Mouse (Mus musculus) gastrocnemius, postnatal 4 days (tissue): ENCODE data around the gene Hnrnpul2. TPM values are rescaled to one million over a fixed set of nuclear protein-coding genes. Genes with fewer than 3 reads are reported as not detected.
A peak's percentile ranks its signal among the peaks of the same experiment; 100 is the strongest.
"Not testable (repeated sequence)": the region's sequence is repeated elsewhere in the genome, so short reads cannot be mapped to it uniquely, and the experiment has no call there.

ENCODE experiments used
- DNase-seq, 2 experiments: peaks; one replicate each; pipeline ENCODE4 v3.0.0; 2021 to 2022; ENCODE audit warnings: low spot score in 2 of 2, mixed read lengths in 2 of 2
- total RNA-seq, 2 experiments: library from RNA; stranded (reverse); gene quantifications; 2 replicates each; pipeline ENCODE4 v1.2.3; 2021

Hnrnpul2 gene
- total RNA-seq, 2 experiments from 2014 or later: 61.3 to 71.0 TPM

DNA sequence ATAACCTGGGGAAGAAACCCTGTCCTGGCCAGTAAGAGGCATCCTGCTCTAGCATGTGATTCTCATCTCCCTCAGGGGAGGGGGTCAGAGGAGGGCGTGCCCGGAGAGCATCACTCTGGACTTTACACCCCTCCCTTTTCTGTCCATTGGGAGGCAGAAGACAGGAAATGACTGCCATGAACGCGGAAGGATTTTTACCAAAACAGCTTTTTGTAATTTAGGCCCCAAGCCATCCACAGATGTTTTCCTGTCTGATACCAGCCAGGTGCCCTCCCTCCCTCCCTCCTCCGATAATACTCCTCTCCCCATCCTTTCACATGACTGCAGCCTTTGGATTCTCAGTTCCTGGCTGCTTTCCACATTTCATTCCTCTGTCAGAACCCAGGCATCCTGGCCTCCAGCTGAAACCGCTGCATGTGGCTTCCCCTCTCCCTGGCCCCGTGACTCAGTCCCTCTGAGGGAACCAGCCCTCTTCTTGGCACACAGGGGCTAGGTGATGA, 30.6 kb downstream of the Hnrnpul2 start, which contains the start of gene Lrrn4cl:
Lrrn4cl (plus strand) TSS at position 367 of the 500 bp plus-strand sequence.
- peak; percentile 45 to 66 for DNase-seq

DNA sequence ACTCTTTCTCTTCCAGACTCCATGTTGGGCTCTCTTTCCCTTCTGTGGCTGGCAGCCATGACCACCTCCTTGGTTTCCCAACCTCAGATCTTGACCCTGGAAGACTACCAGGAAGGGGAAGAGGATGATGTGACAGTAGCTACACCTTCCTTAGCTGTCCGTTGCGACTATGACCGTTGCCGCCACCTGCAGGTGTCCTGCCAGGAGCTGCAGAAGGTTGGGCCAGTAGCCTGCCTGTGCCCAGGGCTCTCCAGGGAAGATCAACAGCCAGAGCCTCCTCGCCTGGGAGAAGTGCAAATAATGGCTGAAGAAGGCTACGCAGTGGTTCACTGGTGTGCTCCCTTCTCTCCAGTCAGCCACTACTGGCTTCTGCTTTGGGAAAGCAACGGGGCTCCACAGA, 31.8 kb downstream of the Hnrnpul2 start:
- no peak for DNase-seq

DNA sequence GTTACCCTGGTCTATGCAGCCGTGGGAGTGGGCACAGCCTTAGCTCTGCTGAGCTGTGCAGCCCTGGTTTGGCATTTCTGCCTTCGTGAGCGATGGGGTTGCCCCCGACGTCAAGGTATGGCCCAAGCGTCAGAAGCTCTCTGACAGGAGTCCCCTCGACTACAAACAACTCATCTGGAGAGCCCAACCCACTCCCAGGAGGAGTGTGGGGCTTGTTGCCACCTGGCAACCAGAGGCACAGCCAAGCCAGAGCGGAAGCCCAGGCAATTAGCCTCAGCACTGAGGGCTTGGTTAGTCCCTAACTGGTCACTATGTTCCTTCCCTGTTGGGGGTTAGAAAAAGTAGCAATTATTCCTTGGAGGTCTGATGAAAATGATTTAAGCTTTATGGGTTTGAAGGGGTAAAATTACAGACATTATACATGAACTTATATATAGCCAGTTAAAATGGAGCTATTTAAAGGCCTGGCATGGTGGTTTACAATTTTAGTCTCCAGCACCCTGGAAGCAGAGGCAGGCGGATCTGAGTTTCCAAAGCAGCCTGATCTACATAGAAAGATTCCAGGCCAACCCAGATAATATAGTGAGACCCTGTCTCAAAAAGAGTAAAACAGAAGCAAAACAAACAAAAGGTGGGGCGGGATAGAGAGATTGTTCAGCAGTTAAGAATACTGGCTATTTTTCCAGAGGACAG, 32.6 kb downstream of the Hnrnpul2 start:
- no peak for DNase-seq

DNA sequence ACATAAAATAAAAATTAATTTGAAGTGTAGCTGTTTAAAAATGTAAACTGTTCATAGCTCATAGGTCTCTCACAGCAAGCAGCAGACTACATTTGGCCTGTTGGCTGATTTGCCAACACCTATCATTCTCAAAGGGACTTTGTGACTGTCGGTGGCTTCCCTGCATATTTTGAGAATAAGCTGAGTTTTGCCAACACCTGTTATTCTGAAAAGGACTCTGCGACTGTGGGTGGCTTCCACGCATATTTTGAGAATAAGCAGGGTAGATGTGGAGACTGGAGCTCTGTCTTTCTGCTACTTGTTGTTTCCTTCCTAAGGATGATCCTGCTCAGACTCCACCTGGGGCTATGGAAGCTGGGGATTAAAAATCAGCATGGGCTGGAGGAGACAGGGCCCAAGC, 33.3 kb downstream of the Hnrnpul2 start:
- DNase-seq: no peak

DNA sequence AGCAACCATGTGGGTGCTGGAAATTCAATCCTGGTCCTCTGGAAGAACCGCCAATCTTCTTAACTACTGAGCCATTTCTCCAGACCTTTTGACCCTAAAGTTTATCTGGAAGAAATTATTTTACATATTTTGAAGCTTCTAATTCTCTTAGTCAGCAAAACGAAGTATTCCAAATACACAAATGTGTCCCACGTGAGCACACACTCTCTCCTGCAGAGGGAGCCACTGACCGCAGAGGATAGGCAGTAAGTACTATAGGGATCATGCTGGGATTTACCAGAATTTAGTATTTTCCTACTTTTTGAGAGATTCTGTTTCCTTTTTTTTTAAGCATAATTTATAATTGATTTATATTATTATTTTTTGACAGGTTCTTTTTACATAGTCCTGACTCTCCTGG, 37.9 kb downstream of the Hnrnpul2 start:
- DNase-seq: peak in 1 of 2 experiments; percentile 55

DNA sequence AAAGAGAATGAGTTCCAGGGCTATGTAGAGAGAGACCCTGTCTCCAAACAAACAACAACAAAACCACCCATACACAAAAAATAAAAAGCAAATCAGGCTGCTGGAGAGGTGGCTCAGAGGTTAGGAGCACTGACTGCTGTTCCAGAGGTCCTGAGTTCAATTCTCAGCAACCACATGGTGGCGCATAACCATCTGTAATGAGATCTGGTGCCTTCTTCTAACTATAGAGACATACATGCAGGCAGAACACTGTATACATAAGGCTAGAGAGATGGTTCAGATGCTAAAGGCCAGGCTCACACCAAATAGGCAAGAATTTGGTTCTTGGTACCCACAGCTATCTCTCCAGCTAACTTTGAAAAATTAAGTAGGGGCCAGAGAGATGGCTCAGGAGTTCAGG, 39.2 kb downstream of the Hnrnpul2 start:
- DNase-seq: no peak

DNA sequence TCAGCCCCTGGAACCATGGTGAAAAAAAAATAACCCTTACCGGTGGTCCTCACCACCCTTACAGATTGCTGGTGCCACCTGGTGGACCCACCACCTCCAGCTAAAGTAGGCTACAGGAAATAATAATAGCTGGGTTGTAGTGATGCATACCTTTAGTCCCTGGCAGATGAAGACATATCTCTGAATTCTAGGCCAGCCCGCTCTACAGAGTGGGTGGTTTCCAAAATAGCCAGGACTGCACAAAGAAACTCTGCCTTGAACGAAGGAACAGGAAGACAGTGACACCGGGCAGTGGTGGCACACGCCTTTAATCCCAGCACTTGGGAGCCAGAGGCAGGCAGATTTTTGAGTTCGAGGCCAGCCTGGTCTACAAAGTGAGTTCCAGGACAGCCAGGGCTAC, 44.5 kb downstream of the Hnrnpul2 start:
- DNase-seq: no peak

DNA sequence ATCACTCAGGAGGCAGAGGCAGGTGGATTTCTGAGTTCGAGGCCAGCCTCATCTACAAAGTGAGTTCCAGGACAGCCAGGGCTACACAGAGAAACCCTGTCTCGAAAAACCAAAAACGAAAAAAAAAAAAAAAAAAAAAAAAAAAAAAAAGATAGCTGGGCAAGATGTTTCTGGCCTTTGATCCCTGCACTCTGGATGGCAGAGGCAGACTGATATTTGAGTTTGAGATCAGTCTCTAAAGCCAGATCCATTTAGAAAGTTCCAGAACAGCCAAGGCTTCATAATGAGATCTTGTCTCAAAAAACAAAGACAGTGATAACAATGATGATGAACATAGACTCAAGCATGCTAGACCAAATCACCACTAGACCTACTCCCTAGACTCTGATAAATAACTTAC, 50.6 kb downstream of the Hnrnpul2 start:
- not testable (repeated sequence) for DNase-seq

DNA sequence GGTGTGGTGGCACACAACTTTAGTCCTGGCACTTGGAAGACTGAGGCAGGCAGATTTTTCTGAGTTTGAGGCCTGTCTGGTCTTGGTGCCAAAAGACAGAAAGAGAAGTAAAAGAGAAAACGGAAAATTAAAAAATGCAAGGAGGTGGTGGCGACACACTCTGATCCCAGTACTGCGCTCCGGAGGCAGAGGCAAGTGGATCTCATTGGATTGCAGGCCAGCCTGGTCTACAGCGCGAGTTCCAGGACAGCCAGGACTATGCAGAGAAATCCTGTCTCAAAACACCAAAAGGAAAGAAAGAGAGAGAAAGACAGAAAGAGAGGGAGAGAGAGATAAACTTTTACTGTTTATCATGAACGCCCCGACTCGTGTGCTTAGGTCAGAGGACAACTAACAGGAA, 51.0 kb downstream of the Hnrnpul2 start:
- DNase-seq: no peak

DNA sequence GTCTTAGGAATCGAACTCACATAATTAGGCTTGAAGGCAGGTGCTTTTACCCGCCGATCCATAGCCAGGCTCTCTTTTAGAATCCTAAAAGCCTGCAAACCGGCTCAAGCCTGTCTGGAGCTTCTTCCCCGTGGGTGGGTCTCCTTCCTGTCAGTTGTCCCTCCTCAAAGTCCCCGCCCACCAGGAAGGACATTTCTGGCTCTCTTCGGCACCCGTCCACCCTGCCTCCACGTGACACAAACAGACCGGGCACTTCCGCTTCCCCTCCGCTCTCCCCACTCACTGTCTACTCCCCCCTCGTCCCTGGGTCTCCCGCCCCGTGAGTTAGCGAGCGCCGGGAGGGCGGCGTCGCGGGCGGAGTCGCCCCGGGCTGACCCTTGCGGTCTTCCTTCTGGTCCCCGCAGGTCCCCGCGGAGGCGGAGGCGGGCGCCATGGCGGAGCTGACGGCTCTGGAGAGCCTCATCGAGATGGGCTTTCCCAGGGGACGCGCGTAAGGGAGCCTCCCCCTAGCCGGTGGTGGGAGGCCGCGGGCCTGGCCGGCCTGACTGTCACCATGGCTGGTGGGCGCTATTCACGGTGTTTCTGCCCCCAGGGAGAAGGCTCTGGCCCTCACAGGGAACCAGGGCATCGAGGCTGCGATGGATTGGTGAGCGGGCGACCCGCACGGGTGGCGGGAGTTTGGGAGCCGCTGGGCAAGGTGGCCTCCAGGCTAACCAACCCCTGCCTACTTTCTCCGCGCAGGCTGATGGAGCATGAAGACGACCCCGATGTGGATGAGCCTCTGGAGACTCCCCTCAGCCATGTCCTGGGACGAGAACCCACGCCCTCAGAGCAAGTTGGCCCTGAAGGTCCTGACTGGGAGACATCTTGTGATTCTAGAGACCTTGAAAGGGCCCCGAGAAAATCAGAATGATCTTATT, 51.7 kb downstream of the Hnrnpul2 start, which contains the start of gene Ubxn1:
Ubxn1 (plus strand) TSS at position 230 of the 920 bp plus-strand sequence.
- DNase-seq: peak; percentile 86 to 95

DNA sequence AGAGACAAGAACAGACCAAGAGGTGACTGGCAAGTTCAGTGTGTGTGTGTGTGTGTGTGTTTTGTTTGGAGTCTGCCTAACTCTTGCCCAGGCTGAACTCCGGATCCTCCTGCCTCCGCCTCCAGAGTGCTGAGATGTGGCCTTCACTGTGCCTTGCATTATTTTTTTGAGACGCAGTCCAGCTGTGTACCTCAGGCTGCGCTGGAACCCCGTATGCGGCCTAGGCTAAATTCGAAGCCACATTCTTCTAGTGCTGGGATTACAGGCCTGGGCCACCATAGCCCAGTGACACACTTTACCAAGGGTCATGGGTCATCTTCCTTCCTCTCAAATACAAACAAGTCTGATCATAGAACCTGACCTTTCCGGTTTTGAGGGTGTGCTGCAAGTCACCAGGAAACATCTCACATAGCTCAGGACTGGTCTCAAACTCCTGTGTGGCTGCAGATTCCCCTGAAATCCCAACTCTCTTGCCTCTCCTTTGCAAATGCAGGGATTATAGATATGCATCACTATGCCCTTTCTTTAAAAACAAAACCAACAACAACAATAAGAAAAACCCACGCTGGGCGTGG, 52.5 kb downstream of the Hnrnpul2 start:
- no peak for DNase-seq

DNA sequence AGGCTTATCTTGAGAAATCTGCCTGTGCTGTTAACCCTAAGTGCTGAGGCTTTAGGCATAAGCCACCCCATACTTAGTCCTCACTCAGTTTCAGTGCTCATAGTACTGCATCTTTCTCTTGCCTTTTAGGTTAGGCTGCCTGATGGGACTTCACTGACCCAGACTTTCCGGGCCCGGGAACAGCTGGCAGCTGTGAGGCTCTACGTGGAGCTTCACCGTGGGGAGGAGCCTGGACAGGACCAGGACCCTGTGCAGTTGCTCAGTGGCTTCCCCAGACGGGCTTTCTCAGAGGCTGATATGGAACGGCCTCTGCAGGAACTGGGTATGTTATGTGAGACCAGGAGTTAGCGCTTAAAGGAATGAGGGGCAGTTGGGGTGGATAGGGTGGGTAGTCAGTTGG, 55.2 kb downstream of the Hnrnpul2 start:
- DNase-seq: no peak

DNA sequence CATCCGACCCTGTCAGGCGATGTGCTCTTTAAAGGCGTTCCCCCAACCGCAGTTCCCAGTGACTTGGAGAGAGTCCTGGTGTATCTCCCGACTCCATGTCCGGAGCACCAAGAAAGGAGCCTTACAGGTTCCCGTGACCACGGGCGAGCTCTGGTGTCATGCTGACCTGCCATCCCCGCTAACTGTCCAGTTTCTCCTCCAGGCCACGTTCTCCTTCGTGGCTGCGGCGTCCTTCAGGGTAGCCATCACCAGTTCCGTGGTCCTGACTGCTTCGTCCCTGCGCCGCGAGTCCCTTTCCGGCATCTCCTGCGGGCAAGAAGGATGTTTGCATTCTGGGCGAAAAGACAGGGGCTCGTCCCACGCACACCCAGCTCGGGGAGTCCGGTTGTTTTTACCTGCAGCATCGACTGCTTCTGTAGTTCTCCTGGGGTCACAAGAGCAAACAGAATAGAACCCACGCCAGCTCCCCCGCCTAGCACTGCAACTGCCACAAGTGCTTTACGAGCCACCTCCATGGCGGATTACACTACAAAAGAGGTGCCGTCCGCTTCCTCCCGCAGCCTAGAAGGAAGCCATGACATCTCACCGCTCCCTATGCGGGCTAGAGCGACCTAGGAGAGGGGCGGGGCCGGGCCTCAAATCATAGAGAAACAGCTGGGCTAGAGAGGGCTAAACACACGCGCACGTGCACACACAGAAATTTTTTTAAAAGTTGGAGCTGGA, 60.7 kb downstream of the Hnrnpul2 start, which contains the start of gene Uqcc3:
Uqcc3 (minus strand) TSS at position 613 of the 723 bp plus-strand sequence.
- peak; percentile 80 to 89 for DNase-seq

DNA sequence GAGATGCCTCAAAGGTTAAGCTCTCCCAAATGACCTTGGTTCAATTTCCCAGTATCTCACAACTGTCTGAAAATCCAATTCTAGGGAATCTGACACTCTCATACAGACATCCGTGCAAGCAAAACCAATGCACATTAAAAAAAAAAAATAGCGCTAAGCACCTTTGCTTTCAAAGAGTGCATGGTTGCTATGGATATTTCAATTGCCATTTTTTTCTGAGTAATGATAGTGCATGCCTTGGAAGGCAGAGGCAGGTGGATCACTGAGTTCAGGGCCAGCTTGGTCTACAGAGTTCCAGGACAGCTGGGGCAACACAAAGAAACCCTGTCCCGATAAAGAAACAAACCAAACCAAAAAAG, 61.2 kb downstream of the Hnrnpul2 start:
- no peak for DNase-seq

DNA sequence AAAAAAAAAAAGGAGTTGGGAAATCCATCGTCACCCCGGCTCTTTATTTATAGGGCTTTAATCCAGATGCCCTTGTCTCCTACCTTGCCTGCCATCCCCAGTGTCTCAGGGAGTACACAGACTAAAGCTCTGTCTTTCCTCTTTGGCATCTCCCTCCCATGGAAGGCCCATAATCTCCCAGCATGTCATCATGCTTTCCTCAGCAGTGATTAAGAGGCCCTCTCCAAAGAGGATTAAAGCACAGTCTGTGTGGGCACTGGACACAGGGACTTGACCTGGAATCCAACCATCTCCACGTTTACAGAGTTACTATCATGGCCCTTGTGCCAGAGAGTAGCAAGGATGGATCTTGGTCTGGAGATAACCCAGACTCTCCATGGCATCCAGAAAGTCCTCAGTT, 63.8 kb downstream of the Hnrnpul2 start, which contains the start of the genes Lbhd1 and Gm49403:
Lbhd1 (plus strand) TSS at position 117 of the 400 bp plus-strand sequence.
Gm49403 (plus strand) TSS at position 315 of the 400 bp plus-strand sequence.
- no peak for DNase-seq

Other genes with a start within 250 kb of the Hnrnpul2 start
- not detected for gene Slc22a8, start 228.8 kb upstream of the Hnrnpul2 start, total RNA-seq
- not detected for gene Slc22a6, start 202.0 kb upstream of the Hnrnpul2 start, total RNA-seq
- under 1 TPM; 0.05 to 0.10 TPM for gene Chrm1, start 156.2 kb upstream of the Hnrnpul2 start, total RNA-seq
- gene Slc3a2, start 96.6 kb upstream of the Hnrnpul2 start, total RNA-seq: 10 to 100 TPM; 42.4 to 43.8 TPM
- 10 to 100 TPM; 34.5 to 35.1 TPM for gene Wdr74, start 84.2 kb upstream of the Hnrnpul2 start, total RNA-seq
- 1 to 10 TPM in 1 of 2 experiments, not detected in 1; 2.5 TPM for gene 1700092M07Rik, start 79.3 kb upstream of the Hnrnpul2 start, total RNA-seq
- 10 to 100 TPM; 59.1 to 60.5 TPM for gene Stx5a, start 78.6 kb upstream of the Hnrnpul2 start, total RNA-seq
- gene Nxf1, start 62.9 kb upstream of the Hnrnpul2 start, total RNA-seq: 10 to 100 TPM; 70.4 to 80.5 TPM
- 10 to 100 TPM; 71.4 to 85.6 TPM for gene Tmem223, start 49.0 kb upstream of the Hnrnpul2 start, total RNA-seq
- 10 to 100 TPM; 19.3 to 21.9 TPM for gene Tmem179b, start 45.5 kb upstream of the Hnrnpul2 start, total RNA-seq
- 10 to 100 TPM; 15.5 to 16.9 TPM for gene Taf6l, start 33.6 kb upstream of the Hnrnpul2 start, total RNA-seq
- 10 to 100 TPM; 61.0 to 65.4 TPM for gene Polr2g, start 21.4 kb upstream of the Hnrnpul2 start, total RNA-seq
- gene Zbtb3, start 17.5 kb upstream of the Hnrnpul2 start, total RNA-seq: 1 to 10 TPM; 1.4 to 1.5 TPM
- gene Ttc9c, start 677 bp upstream of the Hnrnpul2 start, total RNA-seq: 10 to 100 TPM; 19.9 to 22.9 TPM
- under 1 TPM in 1 of 2 experiments, not detected in 1; 0.67 TPM for gene AC129217.1, start 9.8 kb downstream of the Hnrnpul2 start, total RNA-seq
- gene Bscl2, start 17.5 kb downstream of the Hnrnpul2 start, total RNA-seq: 10 to 100 TPM; 22.1 to 24.2 TPM
- gene Gng3, start 19.2 kb downstream of the Hnrnpul2 start, total RNA-seq: under 1 TPM; 0.17 to 0.26 TPM
- gene Lrrn4cl, start 30.8 kb downstream of the Hnrnpul2 start, total RNA-seq: 10 to 100 TPM; 18.7 to 22.9 TPM
- 100 to 1,000 TPM; 149 to 158 TPM for gene Ubxn1, start 51.5 kb downstream of the Hnrnpul2 start, total RNA-seq
- 10 to 100 TPM; 48.1 to 49.3 TPM for gene Uqcc3, start 60.9 kb downstream of the Hnrnpul2 start, total RNA-seq
- 10 to 100 TPM in 1 of 2 experiments, 1 to 10 TPM in 1; 2.4 to 11.4 TPM for gene Lbhd1, start 63.7 kb downstream of the Hnrnpul2 start, total RNA-seq
- gene Gm49403, start 63.9 kb downstream of the Hnrnpul2 start, total RNA-seq: not detected
- 10 to 100 TPM; 30.0 to 30.9 TPM for gene 1810009A15Rik, start 68.8 kb downstream of the Hnrnpul2 start, total RNA-seq
- 1 to 10 TPM; 1.5 to 2.9 TPM for gene Gm49416, start 68.9 kb downstream of the Hnrnpul2 start, total RNA-seq
- 10 to 100 TPM; 19.0 to 20.1 TPM for gene Ints5, start 73.0 kb downstream of the Hnrnpul2 start, total RNA-seq
- gene Ganab, start 78.1 kb downstream of the Hnrnpul2 start, total RNA-seq: 10 to 100 TPM; 74.2 to 77.0 TPM
- gene B3gat3, start 100.4 kb downstream of the Hnrnpul2 start, total RNA-seq: 10 to 100 TPM; 29.6 to 31.6 TPM
- 1 to 10 TPM; 4.4 to 4.9 TPM for gene Rom1, start 109.3 kb downstream of the Hnrnpul2 start, total RNA-seq
- gene Eml3, start 109.5 kb downstream of the Hnrnpul2 start, total RNA-seq: 10 to 100 TPM; 24.3 to 26.7 TPM
- 10 to 100 TPM; 61.1 to 69.8 TPM for gene Mta2, start 121.9 kb downstream of the Hnrnpul2 start, total RNA-seq
- gene Tut1, start 133.8 kb downstream of the Hnrnpul2 start, total RNA-seq: 10 to 100 TPM; 12.7 to 14.9 TPM
- 100 to 1,000 TPM; 704 to 748 TPM for gene Eef1g, start 147.0 kb downstream of the Hnrnpul2 start, total RNA-seq
- 100 to 1,000 TPM; 377 to 414 TPM for gene Ahnak, start 169.3 kb downstream of the Hnrnpul2 start, total RNA-seq